Mouse (Mus musculus): Measurements from ENCODE around the gene Slfn2. TPM values are rescaled to one million over a fixed set of nuclear protein-coding genes. Genes with fewer than 3 reads are reported as not detected.

The Slfn2 gene
- polyA plus RNA-seq, 1 experiment from 2014 or later = 23.1 TPM

DNA sequence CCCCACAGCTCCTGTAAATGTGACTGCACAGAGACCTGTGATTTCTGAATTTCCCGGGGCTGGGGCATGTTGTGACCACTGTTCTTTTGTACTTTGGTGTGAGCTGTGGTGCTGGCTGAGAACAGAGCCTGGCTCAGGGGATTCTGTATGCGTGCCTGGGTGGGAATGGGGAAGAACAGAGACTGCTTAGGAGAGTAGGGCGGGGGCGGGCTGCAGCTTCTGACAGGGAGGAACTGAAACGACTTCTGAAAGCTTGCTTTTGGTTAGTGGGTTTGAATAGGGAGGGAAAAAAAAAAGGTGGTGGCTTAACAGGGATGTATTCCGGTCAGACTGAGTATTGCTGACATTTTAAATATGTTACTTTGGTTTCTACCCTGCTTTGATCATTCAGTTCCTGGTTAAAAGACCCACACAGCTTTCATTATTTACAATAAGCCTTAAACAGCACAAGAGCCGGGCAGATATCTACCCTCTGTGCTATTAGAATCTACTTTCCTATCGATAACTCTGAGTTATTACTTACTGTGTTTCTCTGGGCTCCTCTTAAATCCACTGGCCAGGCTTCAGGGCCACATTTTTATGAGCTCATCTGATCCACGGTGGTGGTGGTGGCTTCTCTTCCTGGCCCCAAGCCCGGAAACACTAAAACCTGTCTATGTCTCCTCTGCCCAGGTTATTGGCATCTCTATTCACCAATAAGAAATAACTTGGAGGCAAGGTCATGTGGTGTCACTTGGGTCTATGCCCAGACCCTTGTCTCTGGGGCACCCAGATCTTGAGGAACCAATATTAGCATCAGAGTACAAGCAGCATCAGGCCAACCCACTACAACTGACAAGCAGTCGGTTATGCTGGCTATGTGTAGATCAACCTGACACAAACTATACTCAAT lies 2.0 kb downstream of the Slfn2 start:
- 42% methylated on average over 11 of the region's 11 CpGs for WGBS
- peak overlapping the region; percentile 18 for H3K4me3 ChIP-seq (ENCODE audit: low read depth, low read length)
- H3K36me3 ChIP-seq (ENCODE audit: control insufficient read depth, insufficient read depth, low read length) = no peaks in the 10 kb centered on the region
- H3K9me3 ChIP-seq (ENCODE audit: control insufficient read depth, low read length) = no peaks in the 10 kb centered on the region
- peak overlapping the region; percentile 29 for H3K4me2 ChIP-seq (replicated peaks; ENCODE audit: low read depth)
- TF ChIP-seq CTCF (IDR thresholded peaks at IDR 0.05; ENCODE audit: low read depth) = no peak
- TF ChIP-seq EP300 (optimal IDR thresholded peaks at IDR 0.05) = no peak
- DNase-seq (ENCODE audit: low spot score) (peak; percentile 19), ATAC-seq (ENCODE audit: low FRiP score, low TSS enrichment) (no peak)
- H3K27me3 ChIP-seq (ENCODE audit: control insufficient read depth, insufficient read depth, low read length) = no peaks in the 10 kb centered on the region
- no peak overlapping the region for H3K9ac ChIP-seq (ENCODE audit: low read length)
- no peaks in the 10 kb centered on the region for H3K4me1 ChIP-seq (replicated peaks; ENCODE audit: control insufficient read depth, insufficient read depth)
- H3K27ac ChIP-seq (replicated peaks) = no peak overlapping the region

DNA sequence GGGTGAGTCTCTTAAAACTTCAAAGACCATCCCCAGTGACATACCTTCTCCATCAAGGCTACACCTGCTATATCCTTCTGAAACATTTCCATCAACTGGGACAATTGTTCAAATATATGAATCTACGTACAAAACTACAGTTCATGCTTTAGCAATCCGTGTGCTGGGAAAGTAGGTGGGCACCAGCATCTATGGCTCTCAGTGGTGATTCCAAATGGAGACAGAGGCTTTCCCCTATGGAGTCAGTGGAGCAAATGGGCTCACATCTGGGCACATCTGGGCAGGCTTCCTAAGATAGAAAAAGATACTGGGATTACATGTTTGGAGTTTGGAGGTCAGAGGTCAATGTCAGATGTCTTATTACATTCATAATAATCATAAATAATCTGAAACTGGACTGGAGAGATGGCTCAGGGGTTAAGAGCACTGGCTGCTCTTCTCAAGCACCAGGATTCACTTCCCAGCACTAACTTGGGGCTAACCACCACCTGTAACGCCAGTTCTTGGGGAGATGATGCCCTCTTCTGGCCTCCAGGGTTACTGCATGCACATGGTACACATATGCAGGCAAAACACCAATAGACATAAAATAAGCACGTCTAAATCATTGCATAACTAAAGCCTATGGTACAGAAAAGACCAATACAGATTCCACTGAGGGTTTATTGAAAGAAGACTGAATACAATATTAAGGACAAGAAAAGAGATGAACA lies 3.2 kb downstream of the Slfn2 start:
- 71% methylated on average over 4 of the region's 4 CpGs for WGBS
- peak; percentile 11 for DNase-seq (ENCODE audit: low spot score)

DNA sequence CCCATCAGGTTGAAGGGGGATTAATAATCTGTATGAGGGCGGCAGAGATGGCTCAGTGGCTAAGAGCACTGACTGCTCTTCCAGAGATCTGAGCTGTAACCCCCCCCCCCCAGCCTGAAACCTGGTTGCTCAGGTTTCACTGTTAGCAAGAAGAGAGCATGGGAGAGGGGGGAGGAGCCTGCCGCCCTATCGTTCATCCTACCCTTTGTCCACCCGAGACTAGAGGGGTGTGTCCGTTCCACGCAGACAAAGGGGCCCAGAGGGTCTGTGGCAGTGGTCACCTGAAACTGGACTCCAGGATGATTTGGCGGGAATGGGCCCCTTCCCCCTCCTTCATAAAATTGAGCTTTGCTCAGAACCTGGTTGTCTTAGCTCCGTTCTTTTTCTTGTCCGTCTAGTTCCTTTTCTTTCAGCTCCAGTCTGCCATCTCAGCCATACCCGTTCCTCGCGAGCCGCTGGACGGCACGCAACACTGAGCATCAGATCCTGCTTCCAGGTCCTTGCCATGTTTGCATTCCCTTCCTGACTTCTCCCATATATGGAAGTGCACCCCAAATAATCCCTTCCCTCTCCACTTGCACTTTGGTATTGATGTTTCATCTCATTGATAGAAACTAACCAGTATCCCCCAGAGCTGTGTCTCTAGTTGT lies 5.5 kb downstream of the Slfn2 start:
- no peak overlapping the region for H3K9ac ChIP-seq (ENCODE audit: low read length)
- 82% methylated on average over 15 of the region's 15 CpGs for WGBS

More for the DNA sequence above, 3.2 kb downstream of the Slfn2 start:
- no peak overlapping the region for H3K4me3 ChIP-seq (ENCODE audit: low read depth, low read length)
- no peaks in the 10 kb centered on the region for H3K4me1 ChIP-seq (replicated peaks; ENCODE audit: control insufficient read depth, insufficient read depth)
- no peak overlapping the region for H3K27ac ChIP-seq (replicated peaks)
- H3K9ac ChIP-seq (ENCODE audit: low read length) = no peak overlapping the region
- no peaks in the 10 kb centered on the region for H3K27me3 ChIP-seq (ENCODE audit: control insufficient read depth, insufficient read depth, low read length)
- H3K9me3 ChIP-seq (ENCODE audit: control insufficient read depth, low read length) = no peaks in the 10 kb centered on the region
- no peak for TF ChIP-seq EP300 (optimal IDR thresholded peaks at IDR 0.05)
- TF ChIP-seq CTCF (IDR thresholded peaks at IDR 0.05; ENCODE audit: low read depth) = peak; percentile 43
- H3K4me2 ChIP-seq (replicated peaks; ENCODE audit: low read depth) = no peak overlapping the region
- no peaks in the 10 kb centered on the region for H3K36me3 ChIP-seq (ENCODE audit: control insufficient read depth, insufficient read depth, low read length)
- ATAC-seq (ENCODE audit: low FRiP score, low TSS enrichment) = no peak

DNA sequence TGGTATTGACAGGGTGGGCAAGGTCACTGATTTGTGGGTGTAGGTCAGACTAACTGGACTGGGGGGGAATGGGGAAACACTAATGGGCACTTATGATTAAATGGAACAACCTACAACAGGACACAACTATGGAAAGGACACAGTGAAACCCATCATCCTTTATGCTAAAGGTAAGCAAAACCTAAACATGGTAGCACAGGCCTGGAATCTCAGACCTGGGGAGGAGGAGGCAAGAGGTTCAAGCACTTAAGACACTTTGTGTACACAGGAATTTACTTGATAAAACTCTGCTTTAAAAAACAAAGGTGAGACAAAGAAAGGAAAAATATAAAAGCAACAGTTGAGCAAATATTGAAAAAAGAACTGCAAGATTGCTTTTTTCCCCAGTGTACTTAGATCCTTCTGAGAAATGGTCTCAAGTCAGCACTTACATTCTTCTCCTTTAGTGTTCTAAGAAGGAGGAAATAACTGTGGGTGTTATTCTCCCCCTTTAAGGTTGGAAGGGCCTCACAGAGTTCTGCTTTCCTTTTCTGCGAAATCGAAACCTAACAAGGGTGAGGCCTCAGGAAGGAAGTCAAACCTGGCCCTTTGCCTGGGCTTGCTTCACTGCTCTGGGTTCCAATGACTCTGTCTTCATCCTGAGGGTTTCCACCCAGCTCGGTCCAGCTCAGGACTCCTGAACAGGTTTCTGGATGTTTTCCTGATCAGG lies 13.0 kb downstream of the Slfn2 start:
- Histone ChIP-seq H3K9ac (ENCODE audit: low read length) (no peak overlapping the region), H3K27ac (replicated peaks) (peak overlapping the region; percentile 88), H3K27me3 (ENCODE audit: control insufficient read depth, insufficient read depth, low read length) (no peaks in the 10 kb centered on the region), H3K36me3 (ENCODE audit: control insufficient read depth, insufficient read depth, low read length) (no peaks in the 10 kb centered on the region), H3K4me2 (replicated peaks; ENCODE audit: low read depth) (no peak overlapping the region), H3K4me1 (replicated peaks; ENCODE audit: control insufficient read depth, insufficient read depth) (no peaks in the 10 kb centered on the region), H3K4me3 (ENCODE audit: low read depth, low read length) (no peak overlapping the region), H3K9me3 (ENCODE audit: control insufficient read depth, low read length) (no peaks in the 10 kb centered on the region)
- TF ChIP-seq CTCF (IDR thresholded peaks at IDR 0.05; ENCODE audit: low read depth) (no peak), EP300 (optimal IDR thresholded peaks at IDR 0.05) (no peak)
- peak; percentile 95 for ATAC-seq (ENCODE audit: low FRiP score, low TSS enrichment)
- DNase-seq (ENCODE audit: low spot score) = peak; percentile 76
- WGBS = 29% methylated on average over 3 of the region's 3 CpGs

More for the DNA sequence above, 5.5 kb downstream of the Slfn2 start:
- DNase-seq (ENCODE audit: low spot score) = peak; percentile 12
- no peak overlapping the region for H3K4me2 ChIP-seq (replicated peaks; ENCODE audit: low read depth)
- no peaks in the 10 kb centered on the region for H3K36me3 ChIP-seq (ENCODE audit: control insufficient read depth, insufficient read depth, low read length)
- no peaks in the 10 kb centered on the region for H3K4me1 ChIP-seq (replicated peaks; ENCODE audit: control insufficient read depth, insufficient read depth)
- no peaks in the 10 kb centered on the region for H3K27me3 ChIP-seq (ENCODE audit: control insufficient read depth, insufficient read depth, low read length)
- ATAC-seq (ENCODE audit: low FRiP score, low TSS enrichment) = no peak
- no peak overlapping the region for H3K27ac ChIP-seq (replicated peaks)
- TF ChIP-seq CTCF (IDR thresholded peaks at IDR 0.05; ENCODE audit: low read depth) (no peak), EP300 (optimal IDR thresholded peaks at IDR 0.05) (no peak)
- no peaks in the 10 kb centered on the region for H3K9me3 ChIP-seq (ENCODE audit: control insufficient read depth, low read length)
- H3K4me3 ChIP-seq (ENCODE audit: low read depth, low read length) = no peak overlapping the region

DNA sequence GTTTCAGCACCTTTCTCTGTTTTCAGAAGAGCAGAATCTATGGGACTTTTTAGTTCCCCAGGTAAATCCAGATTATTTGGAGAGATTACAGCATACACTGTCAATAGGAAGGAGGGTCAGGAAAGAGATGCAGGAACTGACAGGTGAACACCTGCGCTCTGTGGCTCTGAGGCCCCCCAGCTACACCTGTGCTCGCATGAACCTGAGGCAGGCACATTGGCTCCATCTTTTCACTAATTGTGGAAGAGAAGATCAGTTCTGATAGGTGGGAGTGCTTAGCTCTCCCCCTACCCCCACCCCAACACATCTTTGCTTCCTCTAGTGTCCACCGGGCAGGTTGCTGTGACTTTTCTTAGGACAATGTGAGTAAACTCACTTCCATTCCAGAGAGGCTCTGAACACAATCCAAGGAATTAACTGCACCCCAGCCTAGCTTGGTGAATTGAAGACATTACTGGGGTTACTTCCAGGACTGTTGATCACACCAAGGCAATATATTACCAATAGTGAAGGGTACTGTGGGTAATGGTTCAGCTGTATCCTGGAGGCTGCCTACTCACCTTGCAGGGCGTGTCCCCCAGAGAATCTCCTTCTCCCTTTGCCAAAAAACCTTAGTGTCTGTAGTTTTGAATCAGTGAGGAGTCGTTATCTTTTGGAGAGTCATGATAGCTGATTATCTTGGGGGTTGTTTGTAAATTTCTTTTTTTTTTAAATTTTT lies 13.7 kb downstream of the Slfn2 start:
- H3K4me3 ChIP-seq (ENCODE audit: low read depth, low read length) = no peak overlapping the region
- H3K9me3 ChIP-seq (ENCODE audit: control insufficient read depth, low read length) = no peaks in the 10 kb centered on the region
- no peak for TF ChIP-seq EP300 (optimal IDR thresholded peaks at IDR 0.05)
- H3K4me2 ChIP-seq (replicated peaks; ENCODE audit: low read depth) = no peak overlapping the region
- H3K36me3 ChIP-seq (ENCODE audit: control insufficient read depth, insufficient read depth, low read length) = no peaks in the 10 kb centered on the region
- H3K27me3 ChIP-seq (ENCODE audit: control insufficient read depth, insufficient read depth, low read length) = no peaks in the 10 kb centered on the region
- peak overlapping the region; percentile 88 for H3K27ac ChIP-seq (replicated peaks)
- H3K9ac ChIP-seq (ENCODE audit: low read length) = no peak overlapping the region
- WGBS = 66% methylated on average over 5 of the region's 5 CpGs
- DNase-seq (ENCODE audit: low spot score) = no peak
- H3K4me1 ChIP-seq (replicated peaks; ENCODE audit: control insufficient read depth, insufficient read depth) = no peaks in the 10 kb centered on the region
- ATAC-seq (ENCODE audit: low FRiP score, low TSS enrichment) = peak; percentile 51

All from stomach, postnatal 0 days (tissue).